In genomic region chr5:137032641-137033074, GRCm38 (mm10) we compare ENCODE assay signal across 8 mouse cellular contexts. TPM values are rescaled to one million over a fixed set of nuclear protein-coding genes. Genes with fewer than 3 reads are reported as not detected.
A peak's percentile ranks its signal among the peaks of the same experiment; 100 is the strongest.
DNase-seq lines count a peak whose midpoint lies in the region; ATAC-seq lines count a peak whose summit lies in the region.

No protein-coding gene starts in this region.

- no peaks in the 10 kb centered on the region for H3K9me3 ChIP-seq in embryonic facial prominence, embryonic 13.5 days

- H3K27ac ChIP-seq in embryonic facial prominence, embryonic 13.5 days: no peak overlapping the region

- H3K4me2 ChIP-seq in embryonic facial prominence, embryonic 13.5 days: peak overlapping the region; percentile 99

- DNase-seq in 416B (ENCODE audit: low read depth): peak; percentile 93
- peak; percentile 96 to 99 for DNase-seq in adrenal gland, postnatal 36 days
- peak; percentile 80 for DNase-seq in heart, adult 8-10 months (ENCODE audit: low spot score)
- DNase-seq in kidney, adult 8-10 months: peak; percentile 82 to 87
- peak; percentile 97 for DNase-seq in liver
- DNase-seq in spleen, postnatal 36 days (ENCODE audit: low spot score in 2 of 2): peak; percentile 79 to 82

- under 1% methylated on average over 48 of the region's 49 CpGs for WGBS in embryonic facial prominence, embryonic 13.5 days

- H3K4me3 ChIP-seq in embryonic facial prominence, embryonic 13.5 days: peak overlapping the region; percentile 49

- peak; percentile 73; the same call in 1 of the 2 replicates for ATAC-seq in embryonic facial prominence, embryonic 13.5 days (ENCODE audit: insufficient number of reproducible peaks, insufficient read depth, low FRiP score, low TSS enrichment, low read depth)
- ATAC-seq in monocyte, adult 5-6 weeks (replicated peaks; ENCODE audit: insufficient number of reproducible peaks, low FRiP score, low TSS enrichment, poor library complexity, severe bottlenecking): 0 out of 2 replicates have a peak, but pooled peaks have one; percentile 32

- peaks cover 25% of the 10 kb centered on the region for H3K36me3 ChIP-seq in embryonic facial prominence, embryonic 13.5 days

- H3K9ac ChIP-seq in embryonic facial prominence, embryonic 13.5 days: peak overlapping the region; percentile 52; the same call in 1 of the 2 replicates

- H3K4me1 ChIP-seq in embryonic facial prominence, embryonic 13.5 days: peaks cover 39% of the 10 kb centered on the region

- H3K27me3 ChIP-seq in embryonic facial prominence, embryonic 13.5 days: peaks cover 61% of the 10 kb centered on the region

RNA-seq across cellular contexts. Expression of gene Vgf, which starts 6.5 kb away (rescaled TPM):
- 10 to 100 TPM in 1 of 2 experiments, 1 to 10 TPM in 1; 8.8 to 71.5 TPM for total RNA-seq in adrenal gland, postnatal 36 days (2021)
- 0.12 and 0.13 TPM in 2 replicates for polyA plus RNA-seq in embryonic facial prominence, embryonic 13.5 days (2015; fragmentation: Nextera tagmentation; extraction: Ambion mirVana)
- total RNA-seq in heart, adult 8-10 months (2022): not detected
- total RNA-seq in monocyte, adult 5-6 weeks (2017): not detected in 3 replicates

RNA-seq across cellular contexts. Expression of gene Ap1s1, which starts 13.3 kb away (rescaled TPM):
- total RNA-seq in adrenal gland, postnatal 36 days (2021): 10 to 100 TPM; 91.3 to 93.7 TPM
- polyA plus RNA-seq in embryonic facial prominence, embryonic 13.5 days (2015; fragmentation: Nextera tagmentation; extraction: Ambion mirVana): 187 TPM in 2 replicates
- 10 to 100 TPM; 30.2 to 40.5 (median 38.2) TPM for total RNA-seq in heart, adult 8-10 months (2022)
- total RNA-seq in monocyte, adult 5-6 weeks (2017): 11.6 to 30.8 TPM (median 18.7 TPM) in 3 replicates

RNA-seq across cellular contexts. Expression of gene Serpine1, which starts 39.4 kb away (rescaled TPM):
- total RNA-seq in adrenal gland, postnatal 36 days (2021): 10 to 100 TPM in 1 of 2 experiments, 1 to 10 TPM in 1; 3.5 to 11.2 TPM
- 0.22 and 0.35 TPM in 2 replicates for polyA plus RNA-seq in embryonic facial prominence, embryonic 13.5 days (2015; fragmentation: Nextera tagmentation; extraction: Ambion mirVana)
- total RNA-seq in heart, adult 8-10 months (2022): 10 to 100 TPM; 33.2 to 59.2 (median 47.4) TPM
- total RNA-seq in monocyte, adult 5-6 weeks (2017): not detected in 3 replicates

RNA-seq across cellular contexts. Expression of gene Znhit1, which starts 44.8 kb away (rescaled TPM):
- total RNA-seq in adrenal gland, postnatal 36 days (2021): 10 to 100 TPM; 84.0 to 97.9 TPM
- 117 and 124 TPM in 2 replicates for polyA plus RNA-seq in embryonic facial prominence, embryonic 13.5 days (2015; fragmentation: Nextera tagmentation; extraction: Ambion mirVana)
- total RNA-seq in heart, adult 8-10 months (2022): 10 to 100 TPM; 65.8 to 76.4 (median 71.6) TPM
- total RNA-seq in monocyte, adult 5-6 weeks (2017): 21.8 to 58.2 TPM (median 38.8 TPM) in 3 replicates

RNA-seq across cellular contexts. Expression of gene Plod3, which starts 45.8 kb away (rescaled TPM):
- total RNA-seq in adrenal gland, postnatal 36 days (2021): 10 to 100 TPM; 67.5 to 78.8 TPM
- 49.0 and 62.4 TPM in 2 replicates for polyA plus RNA-seq in embryonic facial prominence, embryonic 13.5 days (2015; fragmentation: Nextera tagmentation; extraction: Ambion mirVana)
- total RNA-seq in heart, adult 8-10 months (2022): 10 to 100 TPM; 28.8 to 35.8 (median 34.9) TPM
- total RNA-seq in monocyte, adult 5-6 weeks (2017): 193 to 207 TPM (median 205 TPM) in 3 replicates
